Mouse (Mus musculus): ENCODE measurements at regions not wholly inside any gene's neighbourhood (a gene's known extent, or its start where the extent isn't known, plus 50 kb on each side); places are given as distances from the start of the nearest gene placed in this dataset.

DNA sequence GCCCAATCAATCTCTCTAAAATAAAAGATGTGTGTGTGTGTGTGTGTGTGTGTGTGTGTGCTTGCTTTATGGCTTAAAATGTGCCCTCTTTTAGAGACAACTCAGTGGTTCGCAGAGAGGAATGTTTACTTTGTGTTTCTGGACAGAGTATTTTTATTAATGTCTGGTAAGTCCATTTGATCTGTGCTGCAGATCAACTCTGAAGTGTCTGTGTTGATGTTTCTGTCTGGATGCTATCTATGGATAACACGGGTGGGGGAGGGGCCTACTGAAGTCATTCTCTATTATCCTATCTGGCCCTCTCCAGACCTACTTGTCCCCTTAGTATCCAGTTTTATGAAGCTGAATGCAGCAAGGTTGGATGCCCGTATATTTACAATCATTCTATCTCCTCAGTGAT lies 304.3 kb downstream of the Glrx3 start:
- TF ChIP-seq CTCF (IDR thresholded peaks at IDR 0.05; ENCODE audit: low read depth, low read length) (no peak), POLR2A (IDR thresholded peaks at IDR 0.05; ENCODE audit: extremely low read depth, insufficient read depth, low read length) (no peak)
